Comparison of ENCODE assay signal across 14 mouse cellular contexts in genomic region chr12:54262236-54263005, GRCm38 (mm10).
"Had no signal": no experiment of that assay in that cellular context is flagged by ENCODE, and none has a peak within 500 bp of the region (broad histone marks: within the 10 kb centered on the region; RNA-seq: fewer than 3 reads in every experiment).

No protein-coding gene starts in this region.

- H3K9me3 ChIP-seq: limb, embryonic 13.5 days; midbrain, embryonic 12.5 days; neural tube, embryonic 13.5 days had no signal

- H3K4me2 ChIP-seq: limb, embryonic 13.5 days; midbrain, embryonic 12.5 days; neural tube, embryonic 13.5 days had no signal

- DNase-seq: left cerebral cortex, postnatal 4 days; lung, adult 18-20 months; retina, postnatal 1 day; right cerebral cortex, postnatal 4 days; spleen, adult 18-20 months; thymus, adult 2 months; thymus, postnatal 25 days had no signal

- H3K4me3 ChIP-seq: limb, embryonic 13.5 days; midbrain, embryonic 12.5 days; neural tube, embryonic 13.5 days had no signal

- ATAC-seq: inflammation-experienced regulatory T-cells, adult 6 months; intestine, postnatal 0 days; midbrain, embryonic 16.5 days had no signal

- H3K27me3 ChIP-seq: midbrain, embryonic 12.5 days; neural tube, embryonic 13.5 days had no signal

- H3K9ac ChIP-seq: limb, embryonic 13.5 days; liver, embryonic 14.5 days; midbrain, embryonic 12.5 days; neural tube, embryonic 13.5 days had no signal

- H3K27ac ChIP-seq: limb, embryonic 13.5 days; liver, embryonic 14.5 days; midbrain, embryonic 12.5 days; neural tube, embryonic 13.5 days had no signal

- H3K36me3 ChIP-seq: limb, embryonic 13.5 days; midbrain, embryonic 12.5 days; neural tube, embryonic 13.5 days had no signal
